Mouse (Mus musculus): ENCODE results near the gene Mfap1a.
"Not testable (repeated sequence)": the region's sequence is repeated elsewhere in the genome, so short reads cannot be mapped to it uniquely, and the experiment has no call there.

- not testable (repeated sequence) for TF ChIP-seq CTCF (conservative IDR thresholded peaks at IDR 0.05; ENCODE audit: insufficient read depth, insufficient read length, low read depth, low read length); POLR2A (IDR thresholded peaks at IDR 0.05; ENCODE audit: low read depth, low read length)
These were observed 22.1 kb downstream of the Mfap1a start for GRCm38 (mm10) chr2:121484403-121484802.
